Mouse (Mus musculus): ENCODE data around the gene Gngt2. TPM values are rescaled to one million over a fixed set of nuclear protein-coding genes. Genes with fewer than 3 reads are reported as not detected.
A peak's percentile ranks its signal among the peaks of the same experiment; 100 is the strongest.

Gene Gngt2
- 21.0 and 24.2 TPM in 2 replicates for polyA plus RNA-seq (2015; fragmentation: Nextera tagmentation; extraction: Ambion mirVana)

GRCm38 (mm10) chr11:95837059-95837458 is at the start of gene Gngt2:
Gene Gngt2 (plus strand): TSS chr11:95837216.
- H3K27ac ChIP-seq (ENCODE audit: low read length): peak within 1 kb of the TSS; percentile 70
- peak within 1 kb of the TSS; percentile 17; the same call in 1 of the 2 replicates for H3K4me2 ChIP-seq (replicated peaks; ENCODE audit: low read depth, low read length)
- peaks cover 45% of the 10 kb centered on the region for H3K4me1 ChIP-seq (ENCODE audit: insufficient read depth, low read length)
- 0 out of 2 replicates have a peak within 1 kb of the TSS, but pooled peaks have one; percentile 1 for H3K4me3 ChIP-seq (ENCODE audit: low read length)
- H3K9me3 ChIP-seq (ENCODE audit: low read length): no peaks in the 10 kb centered on the region
- no peaks in the 10 kb centered on the region for H3K36me3 ChIP-seq (ENCODE audit: insufficient read depth, low read length)
- peak; percentile 14; the same call in 1 of the 2 replicates for ATAC-seq (ENCODE audit: low FRiP score, low TSS enrichment)
- no peak within 1 kb of the TSS for H3K9ac ChIP-seq (replicated peaks; ENCODE audit: low read length)
- 53% methylated on average over 10 of the region's 10 CpGs for WGBS
- H3K27me3 ChIP-seq (ENCODE audit: insufficient read depth, low read length): peaks cover 39% of the 10 kb centered on the region

GRCm38 (mm10) chr11:95789451-95789891 is 47.5 kb upstream of the Gngt2 start:
- Histone ChIP-seq H3K9ac (replicated peaks; ENCODE audit: low read length) (no peak overlapping the region), H3K9me3 (ENCODE audit: low read length) (no peaks in the 10 kb centered on the region), H3K36me3 (ENCODE audit: insufficient read depth, low read length) (no peaks in the 10 kb centered on the region), H3K27me3 (ENCODE audit: insufficient read depth, low read length) (no peaks in the 10 kb centered on the region), H3K4me1 (ENCODE audit: insufficient read depth, low read length) (peaks cover 6% of the 10 kb centered on the region; the same call in 1 of the 2 replicates), H3K4me3 (ENCODE audit: low read length) (no peak overlapping the region), H3K27ac (ENCODE audit: low read length) (no peak overlapping the region), H3K4me2 (replicated peaks; ENCODE audit: low read depth, low read length) (no peak overlapping the region)
- ATAC-seq (ENCODE audit: low FRiP score, low TSS enrichment): no peak
- WGBS: 75% methylated on average over 8 of the region's 8 CpGs

- H3K4me3 ChIP-seq (ENCODE audit: low read length): no peak overlapping the region
- no peak overlapping the region for H3K27ac ChIP-seq (ENCODE audit: low read length)
- H3K9ac ChIP-seq (replicated peaks; ENCODE audit: low read length): no peak overlapping the region
- H3K9me3 ChIP-seq (ENCODE audit: low read length): no peaks in the 10 kb centered on the region
- no peak overlapping the region for H3K4me2 ChIP-seq (replicated peaks; ENCODE audit: low read depth, low read length)
- H3K27me3 ChIP-seq (ENCODE audit: insufficient read depth, low read length): peaks cover 2% of the 10 kb centered on the region; the same call in 1 of the 2 replicates
- 68% methylated on average over 13 of the region's 13 CpGs for WGBS
- no peak for ATAC-seq (ENCODE audit: low FRiP score, low TSS enrichment)
- H3K36me3 ChIP-seq (ENCODE audit: insufficient read depth, low read length): no peaks in the 10 kb centered on the region
- peaks cover 14% of the 10 kb centered on the region for H3K4me1 ChIP-seq (ENCODE audit: insufficient read depth, low read length)
Observed at GRCm38 (mm10) chr11:95791787-95792186, 45.2 kb upstream of the Gngt2 start.

- 94% methylated on average over 8 of the region's 8 CpGs for WGBS
Observed at GRCm38 (mm10) chr11:95792950-95793509, 44.0 kb upstream of the Gngt2 start.

GRCm38 (mm10) chr11:95794201-95794600 is 42.8 kb upstream of the Gngt2 start:
- Histone ChIP-seq H3K27me3 (ENCODE audit: insufficient read depth, low read length) (peaks cover 6% of the 10 kb centered on the region; the same call in 1 of the 2 replicates), H3K27ac (ENCODE audit: low read length) (no peak overlapping the region), H3K4me2 (replicated peaks; ENCODE audit: low read depth, low read length) (no peak overlapping the region), H3K9ac (replicated peaks; ENCODE audit: low read length) (no peak overlapping the region), H3K36me3 (ENCODE audit: insufficient read depth, low read length) (no peaks in the 10 kb centered on the region), H3K4me3 (ENCODE audit: low read length) (no peak overlapping the region), H3K4me1 (ENCODE audit: insufficient read depth, low read length) (peaks cover 16% of the 10 kb centered on the region), H3K9me3 (ENCODE audit: low read length) (no peaks in the 10 kb centered on the region)
- no peak for ATAC-seq (ENCODE audit: low FRiP score, low TSS enrichment)
- 55% methylated on average over 5 of the region's 5 CpGs for WGBS

More at GRCm38 (mm10) chr11:95792950-95793509, 44.0 kb upstream of the Gngt2 start:
- no peaks in the 10 kb centered on the region for H3K9me3 ChIP-seq (ENCODE audit: low read length)
- no peak for ATAC-seq (ENCODE audit: low FRiP score, low TSS enrichment)
- peaks cover 6% of the 10 kb centered on the region; the same call in 1 of the 2 replicates for H3K27me3 ChIP-seq (ENCODE audit: insufficient read depth, low read length)
- H3K27ac ChIP-seq (ENCODE audit: low read length): no peak overlapping the region
- H3K4me2 ChIP-seq (replicated peaks; ENCODE audit: low read depth, low read length): no peak overlapping the region
- H3K4me3 ChIP-seq (ENCODE audit: low read length): no peak overlapping the region
- H3K9ac ChIP-seq (replicated peaks; ENCODE audit: low read length): no peak overlapping the region
- peaks cover 16% of the 10 kb centered on the region for H3K4me1 ChIP-seq (ENCODE audit: insufficient read depth, low read length)
- H3K36me3 ChIP-seq (ENCODE audit: insufficient read depth, low read length): no peaks in the 10 kb centered on the region

- H3K36me3 ChIP-seq (ENCODE audit: insufficient read depth, low read length): no peaks in the 10 kb centered on the region
- no peak for ATAC-seq (ENCODE audit: low FRiP score, low TSS enrichment)
- peaks cover 16% of the 10 kb centered on the region for H3K4me1 ChIP-seq (ENCODE audit: insufficient read depth, low read length)
- H3K4me2 ChIP-seq (replicated peaks; ENCODE audit: low read depth, low read length): no peak overlapping the region
- no peaks in the 10 kb centered on the region for H3K9me3 ChIP-seq (ENCODE audit: low read length)
- H3K4me3 ChIP-seq (ENCODE audit: low read length): no peak overlapping the region
- 54% methylated on average over 5 of the region's 5 CpGs for WGBS
- H3K9ac ChIP-seq (replicated peaks; ENCODE audit: low read length): no peak overlapping the region
- H3K27me3 ChIP-seq (ENCODE audit: insufficient read depth, low read length): peaks cover 6% of the 10 kb centered on the region; the same call in 1 of the 2 replicates
- no peak overlapping the region for H3K27ac ChIP-seq (ENCODE audit: low read length)
Observed at GRCm38 (mm10) chr11:95795582-95795981, 41.4 kb upstream of the Gngt2 start.

GRCm38 (mm10) chr11:95805010-95805409 is 32.0 kb upstream of the Gngt2 start:
- Histone ChIP-seq H3K36me3 (ENCODE audit: insufficient read depth, low read length) (no peaks in the 10 kb centered on the region), H3K9ac (replicated peaks; ENCODE audit: low read length) (no peak overlapping the region), H3K27me3 (ENCODE audit: insufficient read depth, low read length) (no peaks in the 10 kb centered on the region), H3K27ac (ENCODE audit: low read length) (no peak overlapping the region), H3K4me1 (ENCODE audit: insufficient read depth, low read length) (no peaks in the 10 kb centered on the region), H3K9me3 (ENCODE audit: low read length) (no peaks in the 10 kb centered on the region), H3K4me3 (ENCODE audit: low read length) (no peak overlapping the region), H3K4me2 (replicated peaks; ENCODE audit: low read depth, low read length) (no peak overlapping the region)
- no peak for ATAC-seq (ENCODE audit: low FRiP score, low TSS enrichment)
- WGBS: 63% methylated on average over 5 of the region's 5 CpGs

GRCm38 (mm10) chr11:95805527-95805926 is 31.5 kb upstream of the Gngt2 start:
- no peaks in the 10 kb centered on the region for H3K27me3 ChIP-seq (ENCODE audit: insufficient read depth, low read length)
- H3K36me3 ChIP-seq (ENCODE audit: insufficient read depth, low read length): no peaks in the 10 kb centered on the region
- no peak for ATAC-seq (ENCODE audit: low FRiP score, low TSS enrichment)
- H3K4me1 ChIP-seq (ENCODE audit: insufficient read depth, low read length): no peaks in the 10 kb centered on the region
- no peak overlapping the region for H3K4me2 ChIP-seq (replicated peaks; ENCODE audit: low read depth, low read length)
- WGBS: 29% methylated on average over 3 of the region's 3 CpGs
- no peak overlapping the region for H3K9ac ChIP-seq (replicated peaks; ENCODE audit: low read length)
- no peak overlapping the region for H3K27ac ChIP-seq (ENCODE audit: low read length)
- no peaks in the 10 kb centered on the region for H3K9me3 ChIP-seq (ENCODE audit: low read length)
- H3K4me3 ChIP-seq (ENCODE audit: low read length): no peak overlapping the region

GRCm38 (mm10) chr11:95807884-95808283 is 29.1 kb upstream of the Gngt2 start:
- no peak overlapping the region for H3K27ac ChIP-seq (ENCODE audit: low read length)
- H3K36me3 ChIP-seq (ENCODE audit: insufficient read depth, low read length): no peaks in the 10 kb centered on the region
- no peak for ATAC-seq (ENCODE audit: low FRiP score, low TSS enrichment)
- 92% methylated on average over 5 of the region's 5 CpGs for WGBS
- H3K9me3 ChIP-seq (ENCODE audit: low read length): no peaks in the 10 kb centered on the region
- no peaks in the 10 kb centered on the region for H3K27me3 ChIP-seq (ENCODE audit: insufficient read depth, low read length)
- no peak overlapping the region for H3K4me3 ChIP-seq (ENCODE audit: low read length)
- no peaks in the 10 kb centered on the region for H3K4me1 ChIP-seq (ENCODE audit: insufficient read depth, low read length)
- H3K9ac ChIP-seq (replicated peaks; ENCODE audit: low read length): no peak overlapping the region
- H3K4me2 ChIP-seq (replicated peaks; ENCODE audit: low read depth, low read length): no peak overlapping the region

GRCm38 (mm10) chr11:95808448-95809011 is 28.5 kb upstream of the Gngt2 start:
- H3K9ac ChIP-seq (replicated peaks; ENCODE audit: low read length): no peak overlapping the region
- no peak overlapping the region for H3K4me3 ChIP-seq (ENCODE audit: low read length)
- H3K27ac ChIP-seq (ENCODE audit: low read length): no peak overlapping the region
- no peaks in the 10 kb centered on the region for H3K36me3 ChIP-seq (ENCODE audit: insufficient read depth, low read length)
- H3K4me2 ChIP-seq (replicated peaks; ENCODE audit: low read depth, low read length): no peak overlapping the region
- 71% methylated on average over 5 of the region's 5 CpGs for WGBS
- H3K27me3 ChIP-seq (ENCODE audit: insufficient read depth, low read length): no peaks in the 10 kb centered on the region
- no peak; the same call in 1 of the 2 replicates for ATAC-seq (ENCODE audit: low FRiP score, low TSS enrichment)
- H3K9me3 ChIP-seq (ENCODE audit: low read length): no peaks in the 10 kb centered on the region
- H3K4me1 ChIP-seq (ENCODE audit: insufficient read depth, low read length): no peaks in the 10 kb centered on the region

All from kidney, embryonic 16.5 days (tissue).